Mouse (Mus musculus) C2C12 (cell line): Measurements from ENCODE around the gene Krtap1-4. TPM values are rescaled to one million over a fixed set of nuclear protein-coding genes. Genes with fewer than 3 reads are reported as not detected.
"Not testable (repeated sequence)": the region's sequence is repeated elsewhere in the genome, so short reads cannot be mapped to it uniquely, and the experiment has no call there.

ENCODE experiments used
- H3K27me3 ChIP-seq: one replicate; pipeline ENCODE4 v1.6.1; 2011; ENCODE audit not compliant: control insufficient read depth, insufficient read depth, insufficient read length
- H3K36me3 ChIP-seq: one replicate; pipeline ENCODE4 v1.6.1; 2011; ENCODE audit not compliant: control insufficient read depth, insufficient read depth
- H3K4me3 ChIP-seq: one replicate; pipeline ENCODE4 v1.5.1; 2011; ENCODE audit warnings: mild to moderate bottlenecking, control low read depth; ENCODE audit not compliant: poor library complexity, insufficient read depth, severe bottlenecking
- H3K79me2 ChIP-seq: one replicate; pipeline ENCODE4 v1.6.1; 2011; ENCODE audit not compliant: control insufficient read depth, insufficient read depth
- H3K79me3 ChIP-seq: one replicate; pipeline ENCODE4 v1.6.1; 2011; ENCODE audit warnings: low read depth, control low read depth
- H3ac ChIP-seq: one replicate; pipeline ENCODE3; 2011; ENCODE audit warnings: low read depth; ENCODE audit not compliant: control insufficient read depth, insufficient read length
- CEBPB ChIP-seq: IDR thresholded peaks from one replicate; pipeline ENCODE4 v1.6.1; 2011; ENCODE audit warnings: low read depth, mild to moderate bottlenecking, control low read depth, moderate library complexity
- CTCF ChIP-seq: IDR thresholded peaks from one replicate; pipeline ENCODE4 v1.5.1; 2011; ENCODE audit not compliant: control insufficient read depth, insufficient read depth, insufficient read length
- FOSL1 ChIP-seq: IDR thresholded peaks from one replicate; pipeline ENCODE4 v1.8.0; 2011; ENCODE audit warnings: mild to moderate bottlenecking, low read length; ENCODE audit not compliant: poor library complexity, insufficient read depth, severe bottlenecking
- MAX ChIP-seq: IDR thresholded peaks from one replicate; pipeline ENCODE4 v1.6.1; 2011; ENCODE audit warnings: mild to moderate bottlenecking, control low read depth
- MYOD1 ChIP-seq: IDR thresholded peaks from one replicate; pipeline ENCODE4 v1.6.1; 2011; ENCODE audit warnings: low read depth; ENCODE audit not compliant: control insufficient read depth, insufficient read length
- USF1 ChIP-seq: IDR thresholded peaks from one replicate; pipeline ENCODE4 v1.6.1; 2011; ENCODE audit warnings: low read depth, mild to moderate bottlenecking, control low read depth, moderate library complexity
- polyA plus RNA-seq: library from polyadenylated mRNA; unstranded; fragments of >200 nt; fragmentation: generic; extraction: Trizol; gene quantifications from one replicate; pipeline ENCODE4 v1.2.1, GENCODE M21; 2012; ENCODE audit warnings: missing spikeins

Gene Krtap1-4
- polyA plus RNA-seq, 1 experiment: not detected

GRCm38 (mm10) chr11:99609126-99609525 lies 25.7 kb upstream of the Krtap1-4 start:
- no peaks in the 10 kb centered on the region for H3K27me3 ChIP-seq
- H3K79me2 ChIP-seq: no peaks in the 10 kb centered on the region
- H3K4me3 ChIP-seq: no peak overlapping the region
- no peak overlapping the region for H3ac ChIP-seq
- H3K79me3 ChIP-seq: no peaks in the 10 kb centered on the region
- H3K36me3 ChIP-seq: no peaks in the 10 kb centered on the region
- TF ChIP-seq MAX: no peak

- H3K79me3 ChIP-seq, H3K79me2 ChIP-seq, H3ac ChIP-seq, H3K27me3 ChIP-seq, H3K4me3 ChIP-seq, H3K36me3 ChIP-seq: not testable (repeated sequence)
Measured at GRCm38 (mm10) chr11:99603208-99603607, 19.8 kb upstream of the Krtap1-4 start, which contains the start of gene Gm11938. TSS of gene Gm11938 (minus strand) at chr11:99603308.

GRCm38 (mm10) chr11:99597742-99598141 lies 14.3 kb upstream of the Krtap1-4 start, which contains the start of gene Krtap9-3:
TSS of gene Krtap9-3 (minus strand) at chr11:99598105.
- not testable (repeated sequence) for H3K4me3 ChIP-seq, H3ac ChIP-seq, H3K79me3 ChIP-seq, H3K27me3 ChIP-seq, H3K36me3 ChIP-seq, H3K79me2 ChIP-seq
- TF ChIP-seq MYOD1: peak; percentile 88

- TF ChIP-seq MYOD1 (peak; percentile 96), CTCF (no peak)
- no peaks in the 10 kb centered on the region for H3K79me2 ChIP-seq
- H3K27me3 ChIP-seq: no peaks in the 10 kb centered on the region
- H3K4me3 ChIP-seq: no peak within 1 kb of the TSS
- no peaks in the 10 kb centered on the region for H3K79me3 ChIP-seq
- no peaks in the 10 kb centered on the region for H3K36me3 ChIP-seq
- no peak within 1 kb of the TSS for H3ac ChIP-seq
Measured at GRCm38 (mm10) chr11:99590981-99591380, 7.5 kb upstream of the Krtap1-4 start, which contains the start of gene Krtap1-3. TSS of gene Krtap1-3 (minus strand) at chr11:99591339.

GRCm38 (mm10) chr11:99585096-99585495 lies 1.6 kb upstream of the Krtap1-4 start:
- Histone ChIP-seq H3K36me3 (no peaks in the 10 kb centered on the region), H3K79me2 (no peaks in the 10 kb centered on the region), H3K4me3 (no peak overlapping the region), H3ac (no peak overlapping the region), H3K27me3 (no peaks in the 10 kb centered on the region), H3K79me3 (no peaks in the 10 kb centered on the region)
- TF ChIP-seq CEBPB: no peak
- TF ChIP-seq MYOD1: no peak
- TF ChIP-seq USF1: no peak
- no peak for TF ChIP-seq MAX

GRCm38 (mm10) chr11:99581564-99581963 lies 1.9 kb downstream of the Krtap1-4 start:
- TF ChIP-seq CTCF: no peak
- peak; percentile 51 for TF ChIP-seq FOSL1
- no peak for TF ChIP-seq MYOD1
- TF ChIP-seq CEBPB: no peak
- Histone ChIP-seq H3K79me3 (no peaks in the 10 kb centered on the region), H3K36me3 (no peaks in the 10 kb centered on the region), H3K79me2 (no peaks in the 10 kb centered on the region), H3K4me3 (no peak overlapping the region), H3ac (no peak overlapping the region), H3K27me3 (no peaks in the 10 kb centered on the region)

GRCm38 (mm10) chr11:99581051-99581450 lies 2.4 kb downstream of the Krtap1-4 start:
- no peaks in the 10 kb centered on the region for H3K27me3 ChIP-seq
- no peaks in the 10 kb centered on the region for H3K79me3 ChIP-seq
- H3K79me2 ChIP-seq: no peaks in the 10 kb centered on the region
- peak; percentile 23 for TF ChIP-seq MAX
- no peak for TF ChIP-seq MYOD1
- no peak overlapping the region for H3K4me3 ChIP-seq
- no peak overlapping the region for H3ac ChIP-seq
- no peaks in the 10 kb centered on the region for H3K36me3 ChIP-seq
